12 mouse cellular contexts compared by ENCODE assay signal in genomic region chr5:118558841-118559240, GRCm38 (mm10). TPM values are rescaled to one million over a fixed set of nuclear protein-coding genes. Genes with fewer than 3 reads are reported as not detected.
DNase-seq lines count a peak whose midpoint lies in the region; ATAC-seq and TF ChIP-seq lines count a peak whose summit lies in the region.
"Had no signal": no experiment of that assay in that cellular context is flagged by ENCODE, and none has a peak within 500 bp of the region (broad histone marks: within the 10 kb centered on the region; RNA-seq: fewer than 3 reads in every experiment).

No protein-coding gene starts in this region.

- H3K36me3 ChIP-seq in kidney, embryonic 15.5 days, result no peaks in the 10 kb centered on the region
- H3K36me3 ChIP-seq in E14TG2a.4 (ENCODE audit: insufficient read depth, low read length), result no peaks in the 10 kb centered on the region
- H3K36me3 ChIP-seq in limb, embryonic 10.5 days, result no peaks in the 10 kb centered on the region

- ATAC-seq in kidney, embryonic 15.5 days (replicated peaks; ENCODE audit: low FRiP score), result no peak

- H3K27me3 ChIP-seq in kidney, embryonic 15.5 days, result peaks cover 28% of the 10 kb centered on the region
- H3K27me3 ChIP-seq in E14TG2a.4 (ENCODE audit: insufficient read depth, low read length), result peaks cover 16% of the 10 kb centered on the region
- H3K27me3 ChIP-seq in limb, embryonic 10.5 days (ENCODE audit: low read depth, poor library complexity, severe bottlenecking), result 0 out of 2 replicates have a peak, but pooled peaks cover 10% of the 10 kb centered on the region
- H3K27me3 ChIP-seq: Patski had no signal

- H3K4me2 ChIP-seq in kidney, embryonic 15.5 days, result no peak overlapping the region

- no peaks in the 10 kb centered on the region for H3K9me3 ChIP-seq in kidney, embryonic 15.5 days (replicated peaks)
- H3K9me3 ChIP-seq in E14TG2a.4 (ENCODE audit: low read length), result no peaks in the 10 kb centered on the region
- no peaks in the 10 kb centered on the region for H3K9me3 ChIP-seq in limb, embryonic 10.5 days (replicated peaks)

- WGBS in kidney, embryonic 15.5 days, result 77% methylated on average over 6 of the region's 6 CpGs
- WGBS in limb, embryonic 10.5 days, result 49% methylated on average over 6 of the region's 6 CpGs

- peak; percentile 62 for DNase-seq in embryo, embryonic 10 days (ENCODE audit: low spot score)
- DNase-seq in embryo, embryonic 11 days, result no peak
- no peak for DNase-seq in kidney, postnatal 10 days
- DNase-seq in limb, embryonic 10.5 days (ENCODE audit: low spot score), result no peak
- DNase-seq in urinary bladder, postnatal 4 days (ENCODE audit: low spot score in 2 of 2), result no peak
- no peak for DNase-seq in gastrocnemius, adult 18-20 months (ENCODE audit: low spot score)
- DNase-seq: adrenal gland, postnatal 14 days; B cell, adult 2 months; lung, adult 18-20 months had no signal

- peaks cover 32% of the 10 kb centered on the region for H3K4me1 ChIP-seq in kidney, embryonic 15.5 days
- peaks cover 45% of the 10 kb centered on the region for H3K4me1 ChIP-seq in E14TG2a.4 (replicated peaks; ENCODE audit: low read depth, low read length)
- H3K4me1 ChIP-seq in limb, embryonic 10.5 days, result peaks cover 47% of the 10 kb centered on the region

- no peak overlapping the region for H3K27ac ChIP-seq in kidney, embryonic 15.5 days
- peak overlapping the region; percentile 98 for H3K27ac ChIP-seq in limb, embryonic 10.5 days

- H3K4me3 ChIP-seq in kidney, embryonic 15.5 days (replicated peaks), result no peak overlapping the region
- peak overlapping the region; percentile 87 for H3K4me3 ChIP-seq in E14TG2a.4 (replicated peaks; ENCODE audit: low read length)
- H3K4me3 ChIP-seq in limb, embryonic 10.5 days, result no peak overlapping the region

- H3K9ac ChIP-seq in kidney, embryonic 15.5 days, result 0 out of 2 replicates have a peak overlapping the region, but pooled peaks have one; percentile 87

- no peak for TF ChIP-seq CTCF in E14TG2a.4 (conservative IDR thresholded peaks at IDR 0.05; ENCODE audit: low read length)

RNA-seq across cellular contexts. Expression of gene Med13l, which starts 1.6 kb away (rescaled TPM):
- polyA plus RNA-seq in kidney, embryonic 15.5 days (2015; fragmentation: Nextera tagmentation; extraction: Ambion mirVana), result 8.5 and 10.2 TPM in 2 replicates
- 11.1 and 13.9 TPM in 2 replicates for polyA plus RNA-seq in limb, embryonic 10.5 days (2016; fragmentation: Nextera tagmentation; extraction: Ambion mirVana)
- 10 to 100 TPM; 25.1 to 25.6 TPM for total RNA-seq in gastrocnemius, adult 18-20 months (2021)
